Mouse (Mus musculus) CH12.LX (cell line): Measurements from ENCODE around the gene Tex44. TPM values are rescaled to one million over a fixed set of nuclear protein-coding genes. Genes with fewer than 3 reads are reported as not detected.

Experiments used
- DNase-seq: peaks from one replicate; pipeline ENCODE4 v3.0.0-alpha.2; 2013; ENCODE audit errors: extremely low read depth
- H3K27ac ChIP-seq: 2 replicates; pipeline ENCODE4 v1.5.1; 2012; ENCODE audit warnings: low read depth, mild to moderate bottlenecking, control low read depth, moderate library complexity; ENCODE audit not compliant: insufficient read depth
- H3K27me3 ChIP-seq: replicated peaks from 2 replicates; pipeline ENCODE3; 2012; ENCODE audit warnings: inconsistent platforms
- H3K36me3 ChIP-seq, 2 experiments: replicated peaks in 1 of 2; 2 replicates each; pipeline versions ENCODE3 to v1.6.1; 2012; ENCODE audit warnings: inconsistent platforms in 1 of 2, low read length in 1 of 2, mild to moderate bottlenecking in 1 of 2, mixed read lengths in 1 of 2, moderate library complexity in 1 of 2; ENCODE audit not compliant: control insufficient read depth in 1 of 2, insufficient read depth in 1 of 2
- H3K4me1 ChIP-seq, 2 experiments: 2 replicates each; pipeline ENCODE4 v1.6.1; 2012; ENCODE audit warnings: inconsistent platforms in 1 of 2, moderate library complexity in 1 of 2; ENCODE audit not compliant: insufficient read depth in 2 of 2, control insufficient read depth in 1 of 2
- H3K4me2 ChIP-seq: 2 replicates; pipeline ENCODE4 v1.6.1; 2012; ENCODE audit warnings: low read depth, mild to moderate bottlenecking, control low read depth; ENCODE audit not compliant: poor library complexity, insufficient read depth, severe bottlenecking
- H3K4me3 ChIP-seq, 3 experiments: fragments of 150-350 bp in 1 of 3; sonication (generic) in 1 of 3; replicated peaks in 1 of 3; 2 replicates each; pipeline versions ENCODE3 to v1.5.1; 2011 to 2012; ENCODE audit warnings: low read depth in 2 of 3, low read length in 2 of 3, mild to moderate bottlenecking in 2 of 3, moderate library complexity in 2 of 3, control low read depth in 1 of 3, improper control_type of control experiment in 1 of 3, inconsistent platforms in 1 of 3, mixed read lengths in 1 of 3; ENCODE audit not compliant: poor library complexity in 1 of 3
- H3K79me2 ChIP-seq: replicated peaks from 2 replicates; pipeline ENCODE4 v1.6.1; 2012; ENCODE audit warnings: mild to moderate bottlenecking, moderate library complexity; ENCODE audit not compliant: control insufficient read depth, poor library complexity, insufficient read depth, severe bottlenecking; ENCODE audit errors: extremely low read depth
- H3K9ac ChIP-seq: 2 replicates; pipeline ENCODE4 v1.6.1; 2012; ENCODE audit warnings: low read depth, mild to moderate bottlenecking, control low read depth, moderate library complexity; ENCODE audit not compliant: insufficient read depth
- H3K9me3 ChIP-seq: replicated peaks from 2 replicates; pipeline ENCODE3; 2012; ENCODE audit warnings: low read length, inconsistent platforms, mixed read lengths
- ELF1 ChIP-seq: IDR thresholded peaks from 2 replicates; pipeline ENCODE4 v1.6.1; 2014; ENCODE audit warnings: low read depth, mild to moderate bottlenecking, inconsistent platforms, low read length, improper control_type of control experiment
- ETS1 ChIP-seq: conservative IDR thresholded peaks from 2 replicates; pipeline ENCODE4 v1.6.1; 2012; ENCODE audit warnings: low read depth, mild to moderate bottlenecking, inconsistent platforms, low read length, improper control_type of control experiment, moderate library complexity
- IRF4 ChIP-seq: IDR thresholded peaks from 2 replicates; pipeline ENCODE4 v1.6.1; 2014; ENCODE audit warnings: low read depth, mild to moderate bottlenecking, inconsistent platforms, low read length, improper control_type of control experiment
- JUN ChIP-seq: IDR thresholded peaks from 2 replicates; pipeline ENCODE4 v1.6.1; 2011; ENCODE audit warnings: low read depth, mild to moderate bottlenecking, low read length, improper control_type of control experiment, moderate library complexity; ENCODE audit not compliant: insufficient read depth
- JUND ChIP-seq: conservative IDR thresholded peaks from 2 replicates; pipeline ENCODE4 v1.6.1; 2011; ENCODE audit warnings: low read depth, low read length, improper control_type of control experiment
- MEF2A ChIP-seq: IDR thresholded peaks from 2 replicates; pipeline ENCODE4 v1.6.1; 2014; ENCODE audit warnings: low read depth, mild to moderate bottlenecking, inconsistent platforms, low read length, improper control_type of control experiment, borderline replicate concordance
- MXI1 ChIP-seq: IDR thresholded peaks from 2 replicates; pipeline ENCODE4 v1.6.1; 2011; ENCODE audit warnings: mild to moderate bottlenecking, low read depth, low read length, improper control_type of control experiment
- MYC ChIP-seq: IDR thresholded peaks from 2 replicates; pipeline ENCODE4 v1.6.1; 2011; ENCODE audit warnings: low read depth, mild to moderate bottlenecking, improper control_type of control experiment, low read length
- NELFE ChIP-seq: IDR thresholded peaks from 2 replicates; pipeline ENCODE4 v1.6.1; 2011; ENCODE audit warnings: low read depth, low read length, improper control_type of control experiment
- NRF1 ChIP-seq: IDR thresholded peaks from 2 replicates; pipeline ENCODE4 v1.6.1; 2014; ENCODE audit warnings: low read depth, mild to moderate bottlenecking, inconsistent platforms, low read length, improper control_type of control experiment, moderate library complexity
- PAX5 ChIP-seq: IDR thresholded peaks from 2 replicates; pipeline ENCODE4 v1.6.1; 2012; ENCODE audit warnings: low read length, inconsistent platforms, mixed read lengths
- POLR2A ChIP-seq: IDR thresholded peaks from 2 replicates; pipeline ENCODE4 v1.6.1; 2011; ENCODE audit warnings: low read depth, mild to moderate bottlenecking, improper control_type of control experiment, low read length
- POLR2AphosphoS2 ChIP-seq: IDR thresholded peaks from 2 replicates; pipeline ENCODE4 v1.6.1; 2011; ENCODE audit warnings: low read depth, low read length, improper control_type of control experiment
- SIN3A ChIP-seq: IDR thresholded peaks from 2 replicates; pipeline ENCODE4 v1.6.1; 2012; ENCODE audit warnings: low read length, improper control_type of control experiment, inconsistent platforms
- TCF12 ChIP-seq: IDR thresholded peaks from 2 replicates; pipeline ENCODE4 v1.6.1; 2014; ENCODE audit warnings: low read depth, mild to moderate bottlenecking, inconsistent platforms, low read length, improper control_type of control experiment
- UBTF ChIP-seq: IDR thresholded peaks from 2 replicates; pipeline ENCODE4 v1.6.1; 2012; ENCODE audit warnings: low read depth, mild to moderate bottlenecking, inconsistent platforms, low read length, improper control_type of control experiment, moderate library complexity
- ZMIZ1 ChIP-seq: IDR thresholded peaks from 2 replicates; pipeline ENCODE4 v1.6.1; 2012; ENCODE audit warnings: low read depth, mild to moderate bottlenecking, inconsistent platforms, low read length, improper control_type of control experiment
- dilution Hi-C: fragments of 300-500 bp; cut with MboI; formaldehyde crosslinking; loops from 2 replicates; pipeline ENCODE4 v1.14.3; 2020; ENCODE audit warnings: low sequenced_read_pairs; ENCODE audit not compliant: extremely low pct_unique_long_range_greater_than_20kb, extremely low pct_ligation_motif_present
- in situ Hi-C: fragments of 300-500 bp; cut with MboI; formaldehyde crosslinking; loops from 3 replicates; pipeline ENCODE4 v1.14.3; 2019; ENCODE audit warnings: low sequenced_read_pairs, low pct_ligation_motif_present, low pct_unique_long_range_greater_than_20kb, mixed read lengths
- polyA plus RNA-seq: library from polyadenylated mRNA; unstranded; fragments of >175 nt; gene quantifications from 2 replicates; pipeline ENCODE4 v1.2.1, GENCODE M21; 2012; ENCODE audit warnings: low read depth; ENCODE audit not compliant: insufficient read length
- total RNA-seq, 2 experiments: library from RNA; depleted of rRNA; stranded (reverse); fragments of 300-350 nt in 1 of 2; fragments of >200 nt in 1 of 2; gene quantifications; 2 replicates each; pipeline ENCODE4 v1.2.3; 2012 to 2014

The Tex44 gene
- total and polyA plus RNA-seq, 3 experiments, result not detected

- Histone ChIP-seq H3K9ac (peak overlapping the region; percentile 33), H3K79me2 (no peaks in the 10 kb centered on the region; the same call in 1 of the 2 replicates), H3K9me3 (no peaks in the 10 kb centered on the region), H3K27me3 (no peaks in the 10 kb centered on the region), H3K36me3 (peaks cover 0 to 2% of the 10 kb centered on the region in 2 experiments), H3K4me1 (peaks cover 27 to 72% of the 10 kb centered on the region in 2 experiments), H3K27ac (peak overlapping the region; percentile 70), H3K4me3 (peak overlapping the region in 1 of 3 experiments; percentile 49), H3K4me2 (peak overlapping the region; percentile 68)
- peak; percentile 51 for DNase-seq
- in situ Hi-C loops, result loop anchor here (25.0 kb wide), 1 partner anchor 603 kb away; no protein-coding TSS in a partner anchor
- dilution Hi-C loops, result no loop called here
- no peak for TF ChIP-seq IRF4
Observed at GRCm38 (mm10) chr1:86434001-86434400, 7.9 kb downstream of the Tex44 start.

- H3K36me3 ChIP-seq, result peaks cover 0 to 2% of the 10 kb centered on the region in 2 experiments
- H3K9ac ChIP-seq, result peak overlapping the region; percentile 55
- dilution Hi-C loops, result no loop called here
- no peaks in the 10 kb centered on the region for H3K27me3 ChIP-seq
- peak overlapping the region; percentile 94 for H3K27ac ChIP-seq
- H3K9me3 ChIP-seq, result no peaks in the 10 kb centered on the region
- in situ Hi-C loops, result loop anchor here (5.0 to 25.0 kb wide), 2 partner anchors 37 to 603 kb away; no protein-coding TSS in a partner anchor
- no peaks in the 10 kb centered on the region; the same call in 1 of the 2 replicates for H3K79me2 ChIP-seq
- peak overlapping the region; percentile 62 for H3K4me2 ChIP-seq
- TF ChIP-seq PAX5 (no peak), UBTF (peak; percentile 56), NELFE (peak; percentile 23; the same call in 1 of the 2 replicates), ELF1 (peak; percentile 52; the same call in 1 of the 2 replicates), MEF2A (peak; percentile 94), TCF12 (peak; percentile 96), ZMIZ1 (peak; percentile 76), MYC (no peak), ETS1 (peak; percentile 78), JUND (no peak), SIN3A (peak; percentile 61; the same call in 1 of the 2 replicates), JUN (peak; percentile 43; the same call in 1 of the 2 replicates), POLR2AphosphoS2 (no peak), MXI1 (peak; percentile 99), POLR2A (peak; percentile 81), NRF1 (peak; percentile 63; the same call in 1 of the 2 replicates)
- H3K4me3 ChIP-seq, result peak overlapping the region; percentile 45 to 57 (median 48)
- peaks cover 27 to 72% of the 10 kb centered on the region in 2 experiments for H3K4me1 ChIP-seq
- peak; percentile 100 for DNase-seq
Observed at GRCm38 (mm10) chr1:86434439-86435201, 8.5 kb downstream of the Tex44 start.
